Mouse (Mus musculus) liver, adult 2 months (tissue): ENCODE data around the gene Hfm1. TPM values are rescaled to one million over a fixed set of nuclear protein-coding genes. Genes with fewer than 3 reads are reported as not detected.

Source experiments
- DNase-seq: peaks from one replicate; pipeline ENCODE4 v3.0.0-alpha.2; 2011; ENCODE audit warnings: low read depth, low spot score; ENCODE audit errors: extremely low read depth
- H3K27ac ChIP-seq: fragments of 200-500 bp; replicated peaks from 2 replicates; pipeline ENCODE4 v1.5.1; 2012; ENCODE audit warnings: low read depth, mild to moderate bottlenecking, control low read depth, inconsistent platforms, low read length; ENCODE audit not compliant: insufficient read depth
- H3K27me3 ChIP-seq: fragments of 200-500 bp; 2 replicates; pipeline ENCODE4 v1.6.1; 2012; ENCODE audit warnings: mild to moderate bottlenecking, moderate library complexity, low read length, inconsistent platforms; ENCODE audit not compliant: control insufficient read depth, insufficient read depth
- H3K36me3 ChIP-seq: fragments of 200-500 bp; 2 replicates; pipeline ENCODE4 v1.6.1; 2012; ENCODE audit warnings: low read length, inconsistent platforms; ENCODE audit not compliant: control insufficient read depth, insufficient read depth
- H3K4me1 ChIP-seq: fragments of 200-500 bp; 2 replicates; pipeline ENCODE4 v1.6.1; 2011; ENCODE audit warnings: low read length; ENCODE audit not compliant: control insufficient read depth, insufficient read depth
- H3K4me3 ChIP-seq: fragments of 200-500 bp; 2 replicates; pipeline ENCODE4 v1.5.1; 2011; ENCODE audit warnings: low read depth, mild to moderate bottlenecking, control low read depth, low read length, moderate library complexity; ENCODE audit not compliant: insufficient read depth
- H3K79me2 ChIP-seq: fragments of 200-500 bp; 2 replicates; pipeline ENCODE4 v1.6.1; 2012; ENCODE audit warnings: inconsistent platforms, mild to moderate bottlenecking, low read length, moderate library complexity; ENCODE audit not compliant: control insufficient read depth, insufficient read depth
- H3K9ac ChIP-seq: fragments of 200-500 bp; 2 replicates; pipeline ENCODE4 v1.6.1; 2012; ENCODE audit warnings: low read depth, mild to moderate bottlenecking, control low read depth, inconsistent platforms, low read length
- CTCF ChIP-seq: fragments of 200-500 bp; IDR thresholded peaks from 2 replicates; pipeline ENCODE4 v1.5.1; 2011; ENCODE audit warnings: low read depth, low read length, control low read depth
- POLR2A ChIP-seq: fragments of 200-500 bp; IDR thresholded peaks from 2 replicates; pipeline ENCODE4 v1.6.1; 2011; ENCODE audit warnings: low read length, control low read depth; ENCODE audit not compliant: insufficient read depth; ENCODE audit errors: extremely low read depth
- WGBS: fragments of 180-500 bp; shearing (Covaris S2); methylation state at CpG from one replicate; pipeline ENCODE4 v1.1.7; 2018; 5-methylcytosine and 5-hydroxymethylcytosine counted together
- polyA plus RNA-seq: library from polyadenylated mRNA; depleted of rRNA; stranded (reverse); fragments of >200 nt; gene quantifications from 2 replicates; pipeline ENCODE4 v1.2.3, GENCODE M21; 2012; rRNA removed
- total RNA-seq: library from RNA; depleted of rRNA; stranded (reverse); fragments of >200 nt; gene quantifications from 2 replicates; pipeline ENCODE4 v1.2.3, GENCODE M21; 2014; rRNA removed

Hfm1 gene
- not detected in 2 replicates for total RNA-seq
- not detected in 2 replicates for polyA plus RNA-seq

DNA sequence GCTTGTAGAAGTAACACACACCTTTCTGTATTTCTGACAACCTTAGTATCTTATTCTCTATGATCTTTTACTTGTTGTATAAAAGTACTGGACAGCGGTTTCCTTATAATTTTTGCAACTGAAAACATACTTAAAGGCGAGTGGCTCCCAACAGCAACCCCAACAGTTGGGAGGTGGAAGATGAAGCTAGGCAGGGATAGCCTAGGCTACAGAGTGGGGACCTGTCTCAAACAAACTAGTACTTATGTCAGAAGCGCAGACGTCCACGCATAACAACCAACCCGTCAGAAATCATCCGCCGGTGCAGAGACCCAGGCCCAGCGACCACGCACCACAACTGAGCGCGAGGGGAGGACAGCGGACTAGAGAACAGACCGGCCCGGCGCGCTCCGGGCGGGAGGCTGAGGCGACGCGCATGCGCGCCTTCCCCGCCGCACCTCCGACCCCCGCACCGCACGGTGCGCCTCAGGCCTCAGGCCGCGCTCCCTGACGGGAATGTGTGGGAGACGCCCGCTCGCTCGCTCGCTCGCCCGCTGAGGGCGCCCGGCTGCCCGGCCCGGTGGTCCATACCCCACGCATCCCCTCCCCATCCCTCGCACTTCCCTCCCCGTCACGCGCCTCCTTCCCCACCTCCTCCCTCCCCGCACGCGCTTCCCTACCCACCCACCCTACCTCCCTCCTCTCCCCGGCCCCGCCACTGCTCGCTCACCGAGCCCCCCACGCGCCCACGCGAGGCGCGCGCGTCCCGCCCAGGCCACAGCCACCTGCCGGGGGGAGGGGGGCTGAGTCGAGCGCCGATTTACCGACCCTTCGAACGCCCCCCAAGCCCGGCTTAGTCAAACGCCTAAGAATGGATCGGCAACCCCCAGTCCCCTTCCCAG, at the start of gene Hfm1:
TSS of gene Hfm1 (minus strand) at position 834 of the 881 bp plus-strand sequence.
- no peak for DNase-seq

DNA sequence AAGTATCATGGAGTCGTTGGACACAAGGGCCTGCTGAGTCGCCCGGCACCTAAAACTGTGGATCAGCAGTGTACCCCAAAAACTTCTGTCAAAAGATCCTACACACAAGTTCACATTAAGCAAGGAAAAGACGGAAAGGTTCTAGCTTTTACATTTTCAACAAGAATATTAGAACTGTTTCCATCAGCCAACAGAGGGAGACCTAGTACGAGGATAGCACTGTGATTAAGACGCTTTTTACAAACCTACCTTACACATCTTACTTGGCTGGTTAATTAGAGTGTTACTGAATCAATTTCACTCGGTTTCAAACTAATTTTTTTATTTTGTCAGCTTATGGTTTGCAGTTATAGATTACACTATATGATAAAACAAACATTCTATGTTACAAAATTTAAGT, 47.8 kb upstream of the Hfm1 start:
- no peaks in the 10 kb centered on the region for H3K27me3 ChIP-seq
- no peak overlapping the region for H3K27ac ChIP-seq
- no peaks in the 10 kb centered on the region for H3K79me2 ChIP-seq
- 88% methylated on average over 7 of the region's 7 CpGs for WGBS
- no peak overlapping the region for H3K9ac ChIP-seq
- DNase-seq = no peak
- H3K4me3 ChIP-seq = no peak overlapping the region
- TF ChIP-seq CTCF (no peak), POLR2A (no peak)
- H3K36me3 ChIP-seq = no peaks in the 10 kb centered on the region
- H3K4me1 ChIP-seq = no peaks in the 10 kb centered on the region

More for the DNA sequence above, at the start of gene Hfm1:
- H3K79me2 ChIP-seq = no peaks in the 10 kb centered on the region
- H3K4me1 ChIP-seq = no peaks in the 10 kb centered on the region
- H3K27ac ChIP-seq = no peak within 1 kb of the TSS
- peak within 1 kb of the TSS; percentile 41 for H3K9ac ChIP-seq
- H3K27me3 ChIP-seq = peaks cover 5% of the 10 kb centered on the region; the same call in 1 of the 2 replicates
- 3% methylated on average over 72 of the region's 76 CpGs for WGBS
- H3K36me3 ChIP-seq = no peaks in the 10 kb centered on the region
- no peak for TF ChIP-seq CTCF
- no peak for TF ChIP-seq POLR2A
- peak within 1 kb of the TSS; percentile 14; the same call in 1 of the 2 replicates for H3K4me3 ChIP-seq

DNA sequence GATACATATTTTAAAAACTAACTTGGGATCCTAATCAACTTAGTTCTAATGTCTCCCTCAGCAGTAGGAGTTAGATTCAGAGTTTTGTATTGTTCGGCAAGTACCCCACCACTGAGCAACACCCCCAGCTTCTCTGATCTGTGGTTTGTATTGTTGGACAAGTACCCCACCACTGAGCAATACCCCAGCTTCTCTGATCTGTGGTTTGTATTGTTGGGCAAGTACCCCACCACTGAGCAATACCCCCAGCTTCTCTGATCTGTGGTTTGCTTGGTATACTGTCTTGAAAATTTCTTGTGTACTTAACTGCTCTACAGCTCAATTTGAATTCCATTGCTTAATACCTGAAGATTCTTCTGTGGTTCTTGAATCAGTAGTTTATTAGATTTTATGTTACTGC, 41.5 kb upstream of the Hfm1 start:
- H3K79me2 ChIP-seq = no peaks in the 10 kb centered on the region
- H3K36me3 ChIP-seq = no peaks in the 10 kb centered on the region
- TF ChIP-seq CTCF = no peak
- no peak for TF ChIP-seq POLR2A
- H3K4me1 ChIP-seq = 0 out of 2 replicates have a peak, but pooled peaks cover 3% of the 10 kb centered on the region
- 100% methylated on average over 1 of the region's 1 CpGs for WGBS
- DNase-seq = no peak
- no peaks in the 10 kb centered on the region for H3K27me3 ChIP-seq
- no peak overlapping the region for H3K9ac ChIP-seq
- no peak overlapping the region for H3K4me3 ChIP-seq
- no peak overlapping the region for H3K27ac ChIP-seq

DNA sequence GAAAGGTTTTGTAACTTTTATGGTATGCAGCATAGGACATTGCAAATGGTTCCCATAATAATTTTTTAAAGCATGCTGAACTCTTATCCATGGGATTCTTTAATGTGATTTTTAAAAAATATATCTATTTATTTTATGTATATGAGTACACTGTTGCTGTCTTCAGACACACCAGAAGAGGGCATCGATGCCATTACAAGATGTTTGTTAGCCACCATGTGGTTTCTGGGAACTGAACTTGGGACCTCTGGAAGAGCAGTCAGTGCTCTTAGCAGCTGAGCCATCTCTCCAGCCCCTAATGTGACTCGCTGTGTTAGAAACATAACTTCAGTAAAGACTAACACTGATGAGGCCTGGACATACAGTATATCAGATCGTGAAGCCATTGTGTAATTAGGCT, 40.3 kb upstream of the Hfm1 start:
- Histone ChIP-seq H3K9ac (no peak overlapping the region), H3K4me3 (no peak overlapping the region), H3K79me2 (no peaks in the 10 kb centered on the region), H3K36me3 (no peaks in the 10 kb centered on the region), H3K27ac (no peak overlapping the region), H3K4me1 (0 out of 2 replicates have a peak, but pooled peaks cover 3% of the 10 kb centered on the region), H3K27me3 (no peaks in the 10 kb centered on the region)
- WGBS = 94% methylated on average over 3 of the region's 3 CpGs
- TF ChIP-seq CTCF (no peak), POLR2A (no peak)
- no peak for DNase-seq

DNA sequence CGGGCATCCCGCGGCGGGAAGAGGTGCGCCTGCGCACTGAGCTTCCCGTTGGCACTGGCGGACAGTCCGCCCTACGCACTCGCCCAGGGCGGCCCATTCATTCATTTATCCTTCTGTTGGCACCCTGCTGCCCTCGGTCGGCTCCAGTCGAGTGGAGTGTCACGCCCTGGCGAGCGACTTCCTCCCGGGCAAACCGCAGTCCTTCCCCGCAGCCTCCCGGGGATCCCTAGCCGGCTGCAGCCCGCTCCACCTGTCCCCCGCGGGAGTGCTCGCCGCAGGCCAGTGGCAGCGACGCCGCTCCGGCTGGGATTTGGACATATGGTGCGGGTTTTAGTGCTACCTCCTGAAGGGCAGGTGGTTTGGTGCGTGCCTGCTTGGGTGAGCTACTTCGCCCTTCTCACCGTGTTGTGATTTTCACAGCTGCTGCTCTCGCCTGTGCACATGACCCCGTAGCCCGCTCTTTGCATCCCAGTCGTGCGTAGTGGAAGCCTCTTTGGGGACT, 38.4 kb upstream of the Hfm1 start:
- TF ChIP-seq POLR2A = no peak
- TF ChIP-seq CTCF = no peak
- Histone ChIP-seq H3K27ac (no peak overlapping the region), H3K9ac (peak overlapping the region; percentile 24), H3K27me3 (no peaks in the 10 kb centered on the region), H3K4me3 (peak overlapping the region; percentile 71), H3K79me2 (no peaks in the 10 kb centered on the region), H3K4me1 (0 out of 2 replicates have a peak, but pooled peaks cover 3% of the 10 kb centered on the region), H3K36me3 (no peaks in the 10 kb centered on the region)
- DNase-seq = peak; percentile 46
- WGBS = 1% methylated on average over 41 of the region's 41 CpGs
